ENCODE assay signal across 9 mouse cellular contexts in genomic region chr11:86596976-86597375, GRCm38 (mm10).
"Had no signal": no experiment of that assay in that cellular context is flagged by ENCODE, and none has a peak within 500 bp of the region (broad histone marks: within the 10 kb centered on the region; RNA-seq: fewer than 3 reads in every experiment).

No protein-coding gene starts in this region.

- H3K4me2 ChIP-seq: lung, embryonic 15.5 days; neural tube, embryonic 12.5 days had no signal

- H3K9ac ChIP-seq: lung, embryonic 15.5 days; neural tube, embryonic 12.5 days had no signal

- H3K36me3 ChIP-seq: lung, embryonic 15.5 days had no signal

- H3K27ac ChIP-seq: left cerebral cortex, adult 2 months; limb, embryonic 10.5 days; midbrain, embryonic 10.5 days; neural tube, embryonic 12.5 days; stomach, postnatal 0 days had no signal

- H3K4me3 ChIP-seq: left cerebral cortex, adult 2 months; limb, embryonic 10.5 days; lung, embryonic 15.5 days; midbrain, embryonic 10.5 days; neural tube, embryonic 12.5 days had no signal

- H3K9me3 ChIP-seq: limb, embryonic 10.5 days; lung, embryonic 15.5 days; midbrain, embryonic 10.5 days; neural tube, embryonic 12.5 days had no signal

- H3K4me1 ChIP-seq: neural tube, embryonic 12.5 days had no signal

- H3K27me3 ChIP-seq: lung, embryonic 15.5 days; neural tube, embryonic 12.5 days had no signal

- DNase-seq: midbrain, embryonic 14.5 days; thymus, postnatal 4 days had no signal

- ATAC-seq: intestine, postnatal 0 days had no signal
